Mouse (Mus musculus) adrenal gland, postnatal 25 days (tissue): ENCODE results near the gene Uvrag. TPM values are rescaled to one million over a fixed set of nuclear protein-coding genes. Genes with fewer than 3 reads are reported as not detected.
A peak's percentile ranks its signal among the peaks of the same experiment; 100 is the strongest.

ENCODE experiments used
- DNase-seq: peaks from one replicate; pipeline ENCODE4 v3.0.0; 2021; ENCODE audit warnings: mixed read lengths
- total RNA-seq: library from RNA; stranded (reverse); gene quantifications from 2 replicates; pipeline ENCODE4 v1.2.3, GENCODE M21; 2021

The Uvrag gene
- total RNA-seq, 1 experiment from 2014 or later = 36.4 TPM

DNA sequence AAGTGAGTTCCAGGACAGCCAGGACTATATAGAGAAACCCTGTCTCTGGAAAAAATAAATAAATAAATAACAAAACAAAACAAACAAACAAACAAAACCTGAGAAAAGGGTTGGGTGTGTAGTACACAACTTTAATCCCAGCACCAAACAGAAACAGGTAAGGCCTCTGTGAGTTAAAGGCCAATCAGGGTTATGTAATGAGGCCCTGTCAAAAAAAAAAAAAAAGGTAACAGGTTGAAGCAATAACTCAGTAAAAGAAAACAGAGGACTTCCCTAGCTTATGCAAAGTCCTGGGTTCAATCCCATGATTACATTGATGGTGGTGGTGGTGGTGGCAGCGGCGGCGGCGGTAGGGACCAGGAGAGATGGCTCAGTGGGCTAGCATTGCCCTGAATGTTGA, 3.4 kb downstream of the Uvrag start:
- no peak for DNase-seq

DNA sequence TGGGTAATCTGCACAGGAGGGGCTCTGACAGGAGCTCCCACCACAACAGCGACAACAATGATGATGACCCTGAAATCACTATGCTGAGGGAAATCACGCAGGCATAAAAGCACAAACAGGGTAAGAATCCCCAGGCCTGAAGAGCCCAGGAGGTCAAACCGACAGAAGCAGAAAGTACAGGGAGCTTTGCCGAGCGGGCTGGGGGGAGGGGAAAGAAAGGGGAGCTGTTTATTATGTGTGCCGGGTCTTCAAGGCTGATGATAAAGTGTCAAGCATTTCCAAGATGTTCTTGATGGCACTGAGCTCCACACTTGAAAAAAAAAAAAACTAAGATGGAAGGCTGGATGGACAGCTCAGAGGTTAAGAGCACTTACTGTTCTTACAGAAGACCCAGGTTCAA, 4.2 kb downstream of the Uvrag start:
- DNase-seq = no peak

DNA sequence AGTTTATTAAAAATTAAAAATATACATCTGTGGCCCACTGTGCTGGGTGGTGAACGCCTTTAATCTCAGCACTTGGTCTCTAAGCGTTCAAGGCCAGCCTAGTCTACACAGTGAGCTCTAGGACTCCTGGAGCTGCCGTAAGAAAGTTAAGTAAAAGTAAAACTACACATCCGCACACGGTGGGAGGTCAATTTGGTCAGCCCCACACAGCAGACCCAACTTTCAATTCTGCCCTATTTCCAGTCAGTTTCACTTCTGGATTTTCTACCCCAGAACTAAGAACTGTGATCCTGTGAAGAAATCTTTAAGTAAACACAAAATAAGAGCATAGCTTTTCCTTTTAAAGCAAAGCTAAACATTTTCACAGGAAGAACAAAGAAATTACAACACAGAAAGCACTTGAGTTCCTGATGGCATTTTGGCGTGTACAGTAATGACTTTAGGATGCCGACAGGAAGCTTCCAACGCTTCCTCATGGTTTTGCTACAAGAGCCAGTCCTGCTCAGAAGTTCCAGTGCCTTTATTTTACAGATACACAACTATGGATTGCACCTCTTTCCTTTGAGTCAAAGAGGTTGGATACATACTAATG, 7.0 kb downstream of the Uvrag start:
- no peak for DNase-seq

DNA sequence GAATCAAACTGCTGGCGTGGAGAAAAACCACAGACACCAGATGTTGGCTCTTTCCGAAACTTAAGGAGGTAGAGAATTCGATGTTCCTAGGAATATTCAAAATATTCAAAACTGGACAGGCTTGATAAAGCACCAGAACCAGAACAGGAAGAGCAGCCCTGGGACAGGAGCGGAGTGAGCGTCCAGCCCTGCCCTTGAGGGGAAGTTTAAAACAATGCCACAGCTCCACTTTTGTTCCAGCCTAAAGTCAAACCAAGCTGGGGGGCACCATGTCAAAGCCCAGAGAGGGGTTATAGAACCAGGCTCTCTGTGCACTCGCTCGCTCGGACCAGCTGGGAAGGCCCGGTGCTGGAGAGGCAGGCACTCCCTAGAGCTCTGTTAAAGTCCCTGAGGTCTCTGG, 8.3 kb downstream of the Uvrag start:
- DNase-seq = no peak

DNA sequence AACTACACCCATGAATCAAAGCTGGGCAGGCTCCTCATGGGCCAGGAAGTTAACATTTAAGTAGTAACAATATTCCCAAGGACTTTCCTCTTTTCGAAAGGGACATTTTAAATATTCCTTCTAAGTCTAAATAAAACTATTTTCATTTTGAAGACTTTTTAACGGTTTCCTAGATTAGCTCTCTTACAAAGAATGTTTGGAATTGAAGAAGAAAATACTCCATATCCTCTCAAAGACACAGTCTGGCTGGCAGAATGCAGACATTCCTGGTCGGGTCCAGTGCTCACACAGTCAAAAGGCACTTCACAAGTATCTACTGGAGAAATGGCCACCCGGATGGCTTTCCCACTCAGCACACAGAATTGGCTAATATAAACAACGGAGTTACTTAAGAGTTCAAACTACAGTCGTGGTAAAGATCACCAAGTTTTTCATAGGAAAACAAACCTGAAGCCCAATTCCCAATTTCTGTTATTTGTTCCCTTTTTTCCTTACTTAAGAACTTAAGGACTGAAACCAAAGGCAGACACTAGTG, 9.1 kb downstream of the Uvrag start:
- DNase-seq = no peak

DNA sequence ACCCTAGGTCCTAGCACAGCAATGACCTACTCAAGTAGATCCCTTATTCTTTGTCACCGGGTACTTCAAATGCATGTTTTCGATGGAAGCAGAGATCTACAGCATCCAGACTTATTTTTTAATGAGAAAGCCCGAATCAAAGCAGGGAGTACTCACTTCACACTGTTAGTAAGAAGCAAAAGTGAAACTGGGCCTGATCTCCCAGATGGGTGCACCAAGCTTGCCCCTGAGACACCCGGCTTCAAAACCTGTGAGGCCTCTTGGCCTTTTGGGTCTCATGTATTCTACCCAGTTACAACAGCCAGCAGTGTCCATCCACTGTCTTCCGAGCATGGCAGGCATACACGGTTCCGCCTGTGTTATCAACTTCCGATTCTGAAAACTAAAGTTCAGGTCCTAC, 12.0 kb downstream of the Uvrag start:
- DNase-seq = no peak

DNA sequence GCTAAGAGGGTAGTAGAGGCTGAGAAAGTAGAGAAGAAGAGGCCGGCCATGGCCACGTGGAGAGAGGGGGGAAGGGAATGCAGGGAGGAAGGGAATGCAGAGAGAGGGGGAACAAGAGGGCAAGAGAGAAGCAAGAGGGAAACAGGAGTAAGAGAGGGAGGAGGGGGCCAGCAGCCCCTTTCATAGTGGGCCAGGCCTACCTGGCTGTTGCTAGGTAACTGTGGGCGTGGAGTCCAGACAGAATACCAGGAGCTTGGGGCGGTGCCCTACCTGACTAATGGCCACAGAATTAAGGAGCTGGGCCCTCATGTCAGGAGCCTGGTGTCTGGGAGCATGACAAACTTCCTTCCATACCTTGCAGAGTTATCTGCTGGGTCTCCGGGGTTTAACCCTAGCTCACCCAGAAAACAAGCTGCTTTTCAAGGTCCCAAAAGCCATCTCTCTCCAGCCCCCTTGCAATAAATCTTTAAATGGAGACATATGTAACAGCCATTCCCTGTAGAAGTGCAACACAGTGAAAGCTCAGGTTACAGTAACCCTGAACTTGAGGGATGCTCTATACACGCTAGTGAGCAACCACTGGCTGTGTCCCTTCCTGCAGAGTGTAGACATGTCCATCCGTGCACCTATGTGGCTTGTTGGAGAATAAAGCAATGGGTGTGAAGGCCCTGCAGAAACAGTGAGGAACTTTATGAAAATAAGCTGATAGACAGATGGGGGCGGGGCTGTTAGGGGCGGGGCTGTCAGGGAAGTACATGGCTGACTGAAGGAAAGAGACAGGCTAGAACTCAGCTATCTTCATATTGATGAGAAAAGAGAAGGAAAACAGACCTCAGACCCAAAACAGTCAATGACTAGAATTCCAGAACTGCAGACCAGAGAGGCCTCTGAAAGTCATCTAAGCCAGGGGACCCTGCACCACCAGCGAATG, 12.7 kb downstream of the Uvrag start:
- no peak for DNase-seq

DNA sequence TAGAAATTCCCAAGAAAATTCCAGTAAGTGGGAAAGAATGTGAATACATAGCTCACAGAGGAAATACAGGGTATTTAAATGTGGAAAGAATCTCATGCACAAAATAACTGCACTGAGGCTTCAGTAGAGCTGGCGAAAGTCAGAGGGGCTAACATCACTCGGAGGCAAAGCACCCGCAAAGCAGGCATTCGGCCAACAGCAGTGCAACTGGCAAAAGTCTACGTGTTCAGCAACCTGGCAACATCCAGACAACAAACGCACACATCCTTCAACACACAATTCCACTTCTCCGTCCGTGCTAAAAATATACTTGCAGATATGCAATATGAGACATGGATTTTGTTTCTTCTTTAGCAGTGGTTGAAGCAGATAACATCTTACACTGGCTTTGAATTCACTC, 14.9 kb downstream of the Uvrag start:
- DNase-seq = peak; percentile 30

DNA sequence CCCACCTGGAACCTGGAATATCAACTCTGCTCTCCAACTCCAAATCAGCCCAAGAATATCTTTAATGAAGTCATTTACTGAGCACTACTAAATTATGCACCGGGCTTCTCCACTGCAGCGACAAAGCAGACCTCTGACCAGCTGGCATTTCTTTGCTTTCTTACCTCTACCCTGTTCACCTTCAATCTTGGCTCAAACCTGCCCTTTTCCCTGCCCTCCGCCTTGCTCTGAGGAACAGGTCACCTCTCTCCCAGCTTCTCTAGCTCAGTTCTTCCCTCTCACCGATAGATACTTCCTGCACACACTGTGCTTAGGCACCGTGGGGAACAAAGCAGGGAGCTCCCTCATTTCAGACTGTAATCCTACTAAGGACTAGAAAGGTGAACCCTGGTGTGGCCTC, 18.3 kb downstream of the Uvrag start:
- no peak for DNase-seq

DNA sequence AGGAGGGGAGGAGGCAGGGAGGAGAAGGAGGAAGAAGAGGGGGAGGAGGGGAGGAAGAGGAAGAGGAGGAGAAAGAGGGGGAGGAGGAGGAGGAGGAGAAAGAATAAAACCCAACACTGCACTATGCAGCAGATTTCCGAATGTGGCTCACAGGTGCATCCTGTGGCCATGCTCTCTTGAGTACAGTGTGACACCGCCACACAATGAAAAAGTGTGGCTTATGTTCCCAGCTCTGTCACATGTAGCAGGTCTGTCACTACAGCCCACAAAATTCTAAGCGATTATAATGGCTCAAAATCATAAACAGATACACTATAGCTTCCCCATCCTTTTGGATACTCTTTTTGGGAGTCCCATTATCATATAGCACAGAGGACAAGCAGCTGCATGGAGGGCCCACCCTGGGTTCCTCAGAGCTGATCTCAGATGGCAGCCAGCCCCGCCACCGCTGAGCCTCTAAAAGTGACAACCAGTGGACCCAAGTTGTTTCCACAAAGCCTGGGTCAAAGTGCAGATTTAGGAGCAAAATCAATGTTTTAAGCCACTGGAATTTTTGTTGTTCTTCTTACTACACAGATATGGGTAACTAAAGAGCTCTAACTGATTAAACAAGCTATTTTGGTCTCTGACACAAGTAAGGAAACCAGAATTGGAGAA, 19.9 kb downstream of the Uvrag start:
- no peak for DNase-seq

DNA sequence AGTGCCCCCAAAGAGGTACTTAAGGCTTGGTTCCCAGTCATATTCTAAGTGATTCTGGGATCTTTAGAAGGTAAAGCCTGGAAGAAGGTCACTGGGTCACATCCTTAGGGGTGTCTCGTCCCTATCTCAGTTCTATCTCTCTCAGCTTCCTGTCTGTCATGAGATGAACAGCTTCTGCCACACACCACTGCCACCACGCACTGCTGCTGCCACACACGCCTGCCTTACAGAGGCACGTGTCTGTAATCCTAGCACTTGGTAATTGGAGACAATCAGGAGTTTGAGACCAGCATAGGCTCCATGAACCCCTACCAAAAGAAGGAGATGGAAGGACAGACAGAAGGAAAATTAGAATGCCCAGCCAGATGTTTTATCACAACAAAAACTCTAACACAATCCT, 20.9 kb downstream of the Uvrag start:
- DNase-seq = no peak

DNA sequence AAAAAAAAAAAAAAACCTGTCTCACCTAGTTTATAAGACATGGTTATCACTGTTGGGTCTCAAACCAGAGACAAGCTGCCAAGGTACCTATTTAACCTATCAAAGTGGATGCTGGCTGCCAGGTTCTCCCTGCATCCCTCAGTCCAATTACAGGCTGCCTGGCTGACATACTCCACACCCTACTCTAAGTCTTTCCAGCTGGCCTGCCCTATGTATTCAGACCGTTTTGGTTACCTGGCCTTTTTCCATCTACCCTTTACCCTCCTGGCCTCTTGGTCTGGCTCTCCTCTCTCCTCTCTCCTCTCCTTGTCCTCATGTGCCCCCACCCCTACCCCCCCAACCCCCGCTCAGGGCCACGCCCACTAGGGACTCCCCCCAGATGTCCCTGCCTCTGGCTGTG, 24.2 kb downstream of the Uvrag start:
- DNase-seq = no peak

DNA sequence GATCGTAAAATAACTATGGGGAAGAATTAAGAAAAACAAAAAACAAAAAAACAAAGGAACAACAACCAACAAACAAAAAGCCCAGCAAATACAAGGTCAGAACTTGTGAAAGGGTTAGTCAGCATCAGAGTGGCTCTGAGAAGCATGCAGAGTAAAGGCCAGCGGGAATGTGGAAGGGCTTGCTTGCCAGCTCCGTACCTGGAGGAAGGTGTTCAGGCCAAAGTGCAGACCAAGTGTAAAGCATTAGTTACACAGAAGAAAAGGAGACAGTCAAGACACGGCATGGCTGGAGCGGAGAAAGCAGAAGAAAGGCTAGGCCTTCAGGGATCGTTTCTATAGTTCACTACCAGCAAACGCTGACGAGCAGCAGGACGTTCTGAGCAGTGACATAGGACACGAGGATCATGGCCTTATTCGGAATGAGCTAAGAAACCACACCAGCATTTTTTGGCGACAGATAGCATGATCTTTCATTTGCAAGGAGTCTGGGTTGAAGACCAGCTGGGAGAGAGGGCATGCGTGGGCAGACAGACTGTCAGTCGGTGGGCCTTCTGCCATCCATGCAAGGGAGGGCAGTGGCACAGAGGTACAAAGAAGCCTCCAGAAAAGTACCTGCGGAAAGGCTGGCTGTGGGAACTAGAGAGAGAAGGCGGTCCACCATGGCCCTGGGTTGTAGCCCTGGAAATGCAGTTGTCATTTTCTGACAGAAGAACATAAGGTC, 26.8 kb downstream of the Uvrag start:
- no peak for DNase-seq

DNA sequence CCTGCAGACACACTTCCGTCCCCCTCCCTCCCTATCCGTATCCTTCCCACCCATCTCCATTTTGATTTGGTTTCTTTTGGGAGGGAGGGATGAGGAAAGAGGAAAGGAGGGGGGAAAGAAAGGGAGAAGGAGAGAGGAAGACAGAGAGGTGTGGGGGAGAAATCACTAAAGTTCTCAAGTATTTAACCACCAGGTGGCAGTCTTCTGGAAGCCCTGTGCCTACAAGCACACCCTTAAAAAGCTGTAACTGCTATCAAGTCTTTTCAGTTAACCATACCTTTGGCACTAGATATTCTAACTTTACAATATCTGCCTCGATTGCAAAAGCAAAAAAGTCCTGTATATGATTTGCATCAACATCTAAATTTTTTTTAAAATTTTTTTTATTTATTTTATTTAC, 33.4 kb downstream of the Uvrag start:
- no peak for DNase-seq

DNA sequence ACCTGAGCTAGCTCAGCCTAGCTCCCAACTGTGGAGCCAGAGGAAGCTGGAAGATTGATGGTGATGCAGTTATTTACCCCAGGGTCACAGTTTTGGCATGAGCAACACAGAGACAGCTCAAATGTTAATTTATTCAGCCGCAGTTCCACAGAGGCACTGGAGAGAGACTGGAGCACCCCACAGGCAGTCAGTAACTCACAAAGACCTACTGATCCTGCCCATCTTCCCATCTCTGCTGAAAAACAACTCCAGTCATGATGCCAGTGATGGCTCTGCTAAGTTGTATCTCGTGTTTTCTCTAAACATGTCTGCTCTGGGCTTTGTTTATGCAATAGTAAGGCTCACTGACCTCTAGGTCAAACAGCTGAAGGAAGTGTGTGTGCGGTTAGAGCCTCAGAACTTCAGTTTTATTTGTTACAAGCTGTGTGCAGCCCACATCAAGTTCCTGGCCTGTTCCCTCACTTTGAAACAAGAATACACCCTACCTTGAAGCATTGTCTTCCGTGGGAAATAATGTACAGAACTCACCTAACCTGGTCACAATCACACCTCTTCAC, 34.1 kb downstream of the Uvrag start:
- DNase-seq = no peak

DNA sequence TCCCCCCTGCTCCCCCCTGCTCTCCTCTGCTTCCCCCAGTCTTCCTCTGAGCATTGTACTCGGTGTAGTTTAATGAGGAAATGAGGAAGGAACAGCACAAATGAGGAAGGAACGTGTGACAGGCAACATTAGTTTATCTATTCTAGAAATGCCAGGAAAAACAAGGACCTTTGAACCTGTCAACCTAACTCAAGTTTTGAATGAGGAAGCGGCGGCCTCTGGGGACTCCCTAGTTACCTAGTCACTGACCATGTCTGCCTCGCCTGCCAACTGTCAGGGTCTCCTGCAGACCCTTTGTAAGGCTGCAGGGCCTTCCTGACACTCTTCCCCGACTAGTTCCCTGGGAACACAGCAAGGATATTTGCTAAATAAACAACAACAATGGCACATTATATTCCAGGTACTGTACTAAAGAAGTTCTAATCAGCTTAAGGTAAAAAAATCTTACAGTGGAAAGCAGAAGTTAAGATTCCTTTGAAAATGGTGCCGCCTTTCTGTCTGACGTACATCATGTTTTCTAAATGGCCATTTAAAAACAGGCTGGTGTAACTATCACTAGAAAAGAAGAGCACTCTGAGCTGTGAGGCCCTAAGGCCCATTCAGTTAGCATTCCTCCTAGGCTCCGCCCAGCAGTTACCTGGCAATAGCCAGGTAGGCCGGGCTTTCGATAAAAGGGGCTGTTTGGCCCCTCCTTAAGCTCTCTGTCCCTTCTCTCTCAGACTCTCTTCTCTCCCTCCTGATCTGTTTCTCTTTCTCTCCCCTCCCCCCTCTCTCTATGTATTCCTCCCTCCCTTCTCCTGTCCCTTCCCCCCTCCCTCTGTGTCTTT, 39.0 kb downstream of the Uvrag start:
- no peak for DNase-seq

DNA sequence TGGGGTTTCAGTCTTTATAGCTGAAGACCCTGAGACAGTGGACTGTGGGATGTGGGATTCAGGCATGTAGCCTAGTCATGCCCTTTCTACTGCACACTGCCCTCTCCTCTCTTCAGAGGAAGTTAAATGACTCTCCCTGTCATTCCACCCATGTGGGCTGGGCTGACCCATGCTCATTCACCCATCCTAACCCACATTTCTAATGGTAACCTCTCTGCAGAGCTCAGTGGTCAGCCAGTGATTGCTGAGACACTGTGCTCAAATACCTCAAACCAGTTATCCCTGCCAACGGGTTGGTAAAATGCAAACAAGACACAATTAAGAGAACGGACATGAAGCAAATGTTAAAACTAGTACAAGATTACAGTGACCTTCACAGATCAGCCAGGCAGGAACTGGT, 39.9 kb downstream of the Uvrag start:
- DNase-seq = no peak

DNA sequence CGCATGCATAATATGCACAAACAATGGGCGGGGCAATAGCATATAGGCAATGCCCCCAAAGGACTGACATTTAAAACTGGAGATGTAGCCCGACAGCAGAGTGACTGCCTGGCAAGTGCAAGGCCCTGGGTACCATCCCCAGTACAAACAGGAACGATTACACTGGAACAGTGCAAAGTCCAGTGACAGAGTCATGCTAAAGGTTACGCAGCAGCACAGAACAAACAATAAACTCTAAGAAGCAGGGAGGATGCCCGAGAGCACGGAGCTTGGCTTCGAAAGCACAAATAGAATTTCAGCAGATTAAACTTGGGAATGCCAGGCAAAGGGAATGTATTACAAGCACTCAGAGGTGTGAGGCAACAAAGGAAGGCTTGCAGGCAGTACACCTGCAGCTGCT, 40.4 kb downstream of the Uvrag start:
- DNase-seq = no peak

DNA sequence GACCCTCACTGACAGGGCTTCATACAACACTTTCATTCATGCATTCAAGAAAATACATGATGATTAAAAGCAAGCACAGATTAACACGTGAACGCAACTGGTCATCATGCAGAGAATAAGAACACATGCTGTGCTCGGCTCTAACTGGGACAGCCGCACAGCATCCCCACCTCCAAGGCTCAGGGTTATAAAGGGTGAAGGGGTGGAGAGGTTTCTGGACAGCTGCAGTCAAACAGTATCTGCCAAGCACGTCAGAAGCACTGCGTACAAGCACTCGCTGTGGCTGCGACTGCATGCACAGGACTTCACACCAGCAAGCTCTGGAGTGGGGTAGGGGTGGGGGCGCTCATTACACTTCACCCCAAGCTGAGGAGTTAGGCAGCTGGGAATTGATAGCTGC, 40.9 kb downstream of the Uvrag start:
- DNase-seq = no peak

DNA sequence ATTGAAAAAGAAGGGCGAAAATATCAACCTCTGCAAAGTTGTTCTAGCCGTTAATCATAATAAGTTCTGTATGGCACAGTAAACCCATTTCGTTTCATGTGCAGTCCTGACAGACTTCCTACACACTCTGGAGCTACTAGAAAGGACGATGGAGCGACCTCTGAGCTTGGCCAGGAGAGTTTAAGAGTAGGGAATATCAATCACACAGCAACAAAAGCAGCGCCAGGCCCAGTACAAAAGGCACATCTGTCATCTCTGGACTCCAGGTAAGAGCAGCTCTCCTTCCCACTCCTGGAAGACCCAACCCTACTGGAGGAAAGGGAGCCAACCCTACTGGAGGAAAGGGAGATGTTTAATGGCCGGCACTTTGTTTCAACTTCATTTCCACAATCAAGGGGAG, 43.2 kb downstream of the Uvrag start:
- DNase-seq = no peak

DNA sequence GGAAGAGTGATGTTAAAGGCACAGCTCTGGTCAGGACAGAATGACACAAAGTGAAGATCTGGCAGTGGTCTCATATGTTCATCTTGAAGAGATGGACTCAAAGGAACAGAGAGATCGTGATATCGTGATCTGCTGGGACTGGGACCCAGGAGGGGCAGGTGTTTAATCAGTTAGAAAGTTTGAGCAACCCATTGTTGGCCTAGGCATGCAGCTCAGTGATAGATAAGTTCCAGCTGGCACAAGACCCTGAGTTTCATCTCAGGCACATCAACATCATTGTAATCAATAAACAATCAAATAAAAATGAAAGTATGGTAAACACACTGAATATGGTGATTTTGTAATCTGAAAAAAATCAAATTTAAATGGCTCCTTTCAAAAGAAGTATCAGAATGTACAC, 43.8 kb downstream of the Uvrag start:
- DNase-seq = no peak
